Mouse (Mus musculus) liver (tissue): Measurements from ENCODE around the gene Apbb2.

Experiments
- DNase-seq: peaks from one replicate; pipeline ENCODE4 v3.0.0-alpha.2; 2020; ENCODE audit warnings: mixed read lengths

Gene Apbb2

GRCm38 (mm10) chr5:66600415-66600814, 18.2 kb downstream of the Apbb2 start:
- DNase-seq, result no peak

GRCm38 (mm10) chr5:66599888-66600287, 18.7 kb downstream of the Apbb2 start:
- no peak for DNase-seq

GRCm38 (mm10) chr5:66596296-66596695, 22.3 kb downstream of the Apbb2 start:
- no peak for DNase-seq

- DNase-seq, result no peak
These were observed 23.7 kb downstream of the Apbb2 start for GRCm38 (mm10) chr5:66594881-66595280.

- no peak for DNase-seq
These were observed 32.3 kb downstream of the Apbb2 start for GRCm38 (mm10) chr5:66586236-66586745.

- DNase-seq, result no peak
These were observed 35.6 kb downstream of the Apbb2 start for GRCm38 (mm10) chr5:66583019-66583406.

- no peak for DNase-seq
These were observed 36.1 kb downstream of the Apbb2 start for GRCm38 (mm10) chr5:66582281-66583018.

GRCm38 (mm10) chr5:66579066-66579465, 39.5 kb downstream of the Apbb2 start:
- no peak for DNase-seq

GRCm38 (mm10) chr5:66576299-66576698, 42.3 kb downstream of the Apbb2 start:
- no peak for DNase-seq

- DNase-seq, result no peak
These were observed 43.4 kb downstream of the Apbb2 start for GRCm38 (mm10) chr5:66575148-66575547.

- no peak for DNase-seq
These were observed 45.3 kb downstream of the Apbb2 start for GRCm38 (mm10) chr5:66573266-66573665.

- no peak for DNase-seq
These were observed 46.3 kb downstream of the Apbb2 start for GRCm38 (mm10) chr5:66572086-66572855.

- no peak for DNase-seq
These were observed 47.9 kb downstream of the Apbb2 start for GRCm38 (mm10) chr5:66570709-66571108.

- DNase-seq, result no peak
These were observed 49.3 kb downstream of the Apbb2 start for GRCm38 (mm10) chr5:66569141-66569801.

- no peak for DNase-seq
These were observed 50.6 kb downstream of the Apbb2 start for GRCm38 (mm10) chr5:66568002-66568401.

- no peak for DNase-seq
These were observed 51.2 kb downstream of the Apbb2 start for GRCm38 (mm10) chr5:66567424-66567823.

- DNase-seq, result no peak
These were observed 58.9 kb downstream of the Apbb2 start for GRCm38 (mm10) chr5:66559591-66560175.

- no peak for DNase-seq
These were observed 60.5 kb downstream of the Apbb2 start for GRCm38 (mm10) chr5:66558094-66558493.

GRCm38 (mm10) chr5:66553933-66554332, 64.7 kb downstream of the Apbb2 start:
- no peak for DNase-seq

GRCm38 (mm10) chr5:66552246-66552645, 66.3 kb downstream of the Apbb2 start:
- DNase-seq, result no peak

GRCm38 (mm10) chr5:66550292-66550691, 68.3 kb downstream of the Apbb2 start:
- no peak for DNase-seq

- no peak for DNase-seq
These were observed 68.9 kb downstream of the Apbb2 start for GRCm38 (mm10) chr5:66549691-66550090.

GRCm38 (mm10) chr5:66546969-66547511, 71.5 kb downstream of the Apbb2 start:
- DNase-seq, result peak; percentile 17
